Mouse (Mus musculus): Measurements from ENCODE around the gene Wnt7b.

GRCm38 (mm10) chr15:85568402-85568801, 13.9 kb downstream of the Wnt7b start:
- TF ChIP-seq CTCF (IDR thresholded peaks at IDR 0.05; ENCODE audit: low read depth, low read length): no peak
- TF ChIP-seq POLR2A (IDR thresholded peaks at IDR 0.05; ENCODE audit: extremely low read depth, insufficient read depth, low read length): no peak

Measured in liver, adult 2 months (tissue).